Comparison of ENCODE assay signal across 8 mouse cellular contexts in the genomic region with DNA sequence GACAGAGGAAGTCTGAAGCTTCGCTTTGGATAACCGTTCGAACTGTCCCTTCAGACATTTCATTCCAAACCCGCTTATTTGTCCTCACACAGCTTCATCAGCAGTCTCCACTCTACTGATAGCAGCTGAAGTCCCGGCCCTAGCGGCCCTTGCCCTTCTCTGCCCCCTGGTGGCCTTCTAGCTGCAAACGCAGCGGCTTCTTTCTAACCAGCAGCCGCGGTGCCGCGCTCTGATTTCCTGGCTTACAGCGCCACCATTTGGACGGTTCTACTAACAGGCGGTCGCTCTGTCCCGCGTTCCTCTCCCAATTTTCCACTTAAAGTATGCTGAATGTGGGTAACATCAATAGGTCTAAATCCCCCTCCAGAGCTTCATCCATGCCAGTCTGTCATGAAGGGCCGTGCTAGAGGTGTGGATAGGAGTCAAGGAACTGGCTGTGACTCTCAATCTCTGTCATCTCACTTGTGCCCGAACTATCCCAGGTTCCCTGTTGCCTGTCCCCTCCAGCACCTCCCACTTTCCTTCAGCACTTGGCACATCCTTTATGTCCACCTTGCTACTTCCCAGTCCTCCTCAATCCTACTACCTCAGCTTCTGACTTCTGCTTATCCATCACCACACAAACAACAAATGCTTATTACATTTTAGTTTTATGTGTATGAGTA. TPM values are rescaled to one million over a fixed set of nuclear protein-coding genes. Genes with fewer than 3 reads are reported as not detected.
DNase-seq lines count a peak whose midpoint lies in the region; ATAC-seq and TF ChIP-seq lines count a peak whose summit lies in the region.

No protein-coding gene starts in this region.

- DNase-seq in c-Kit-positive CD71-positive TER-119-positive erythroid progenitor cells, embryonic 14.5 days (ENCODE audit: low spot score), result peak; percentile 86
- peak; percentile 95 to 97 for DNase-seq in heart, postnatal 10 days
- peak; percentile 96 to 97 for DNase-seq in kidney, postnatal 4 days
- DNase-seq in telencephalon, adult 2 months (ENCODE audit: low read depth, low spot score), result peak; percentile 75

- peak; percentile 89 for ATAC-seq in forebrain, embryonic 13.5 days
- ATAC-seq in liver, embryonic 15.5 days (ENCODE audit: insufficient read depth), result 0 out of 2 replicates have a peak, but pooled peaks have one; percentile 49
- ATAC-seq in neural tube, embryonic 13.5 days (ENCODE audit: low read depth), result peak; percentile 77

- H3K4me3 ChIP-seq in E14TG2a.4 (replicated peaks; ENCODE audit: low read length), result no peak overlapping the region
- H3K4me3 ChIP-seq in forebrain, embryonic 13.5 days, result no peak overlapping the region
- no peak overlapping the region for H3K4me3 ChIP-seq in liver, embryonic 15.5 days (replicated peaks)
- H3K4me3 ChIP-seq in neural tube, embryonic 13.5 days, result no peak overlapping the region

- WGBS in forebrain, embryonic 13.5 days, result 5% methylated on average over 20 of the region's 20 CpGs
- 4% methylated on average over 20 of the region's 20 CpGs for WGBS in liver, embryonic 15.5 days (ENCODE audit: insufficient replicate concordance)
- 6% methylated on average over 20 of the region's 20 CpGs for WGBS in neural tube, embryonic 13.5 days

- intact Hi-C loops in heart, postnatal 10 days (cut with DNase I), result loop anchor here (1.0 to 5.0 kb wide), 3 partner anchors 77 to 728 kb away; no protein-coding TSS in a partner anchor

- H3K9ac ChIP-seq in forebrain, embryonic 13.5 days, result no peak overlapping the region
- H3K9ac ChIP-seq in liver, embryonic 15.5 days, result no peak overlapping the region
- H3K9ac ChIP-seq in neural tube, embryonic 13.5 days, result no peak overlapping the region

- H3K36me3 ChIP-seq in E14TG2a.4 (ENCODE audit: insufficient read depth, low read length), result no peaks in the 10 kb centered on the region
- H3K36me3 ChIP-seq in forebrain, embryonic 13.5 days (ENCODE audit: poor library complexity, severe bottlenecking), result no peaks in the 10 kb centered on the region
- no peaks in the 10 kb centered on the region for H3K36me3 ChIP-seq in liver, embryonic 15.5 days (replicated peaks)
- H3K36me3 ChIP-seq in neural tube, embryonic 13.5 days, result no peaks in the 10 kb centered on the region

- H3K9me3 ChIP-seq in E14TG2a.4 (ENCODE audit: low read length), result no peaks in the 10 kb centered on the region
- H3K9me3 ChIP-seq in forebrain, embryonic 13.5 days (replicated peaks), result no peaks in the 10 kb centered on the region
- H3K9me3 ChIP-seq in liver, embryonic 15.5 days (replicated peaks), result no peaks in the 10 kb centered on the region
- no peaks in the 10 kb centered on the region for H3K9me3 ChIP-seq in neural tube, embryonic 13.5 days

- peaks cover 35% of the 10 kb centered on the region for H3K4me1 ChIP-seq in E14TG2a.4 (replicated peaks; ENCODE audit: low read depth, low read length)
- no peaks in the 10 kb centered on the region for H3K4me1 ChIP-seq in forebrain, embryonic 13.5 days
- H3K4me1 ChIP-seq in liver, embryonic 15.5 days (replicated peaks), result peaks cover 12% of the 10 kb centered on the region
- no peaks in the 10 kb centered on the region for H3K4me1 ChIP-seq in neural tube, embryonic 13.5 days (replicated peaks)

- TF ChIP-seq CTCF in E14TG2a.4 (conservative IDR thresholded peaks at IDR 0.05; ENCODE audit: low read length), result peak; percentile 80

- no peak overlapping the region for H3K4me2 ChIP-seq in forebrain, embryonic 13.5 days
- H3K4me2 ChIP-seq in liver, embryonic 15.5 days, result no peak overlapping the region
- no peak overlapping the region for H3K4me2 ChIP-seq in neural tube, embryonic 13.5 days

- H3K27me3 ChIP-seq in E14TG2a.4 (ENCODE audit: insufficient read depth, low read length), result peaks cover 20% of the 10 kb centered on the region
- H3K27me3 ChIP-seq in forebrain, embryonic 13.5 days, result peaks cover 32% of the 10 kb centered on the region
- peaks cover 30% of the 10 kb centered on the region for H3K27me3 ChIP-seq in liver, embryonic 15.5 days
- H3K27me3 ChIP-seq in neural tube, embryonic 13.5 days, result peaks cover 34% of the 10 kb centered on the region

- H3K27ac ChIP-seq in forebrain, embryonic 13.5 days, result no peak overlapping the region
- H3K27ac ChIP-seq in liver, embryonic 15.5 days (replicated peaks), result no peak overlapping the region
- H3K27ac ChIP-seq in neural tube, embryonic 13.5 days (replicated peaks), result no peak overlapping the region

RNA-seq across cellular contexts. Expression of a gene that starts 7.8 kb away (rescaled TPM):
- polyA plus RNA-seq in forebrain, embryonic 13.5 days (2015; fragmentation: Nextera tagmentation; extraction: Ambion mirVana), result 90.5 and 102 TPM in 2 replicates
- 100 to 1,000 TPM; 149 to 154 TPM for total RNA-seq in heart, postnatal 10 days (2021)
- 43.5 and 48.3 TPM in 2 replicates for polyA plus RNA-seq in liver, embryonic 15.5 days (2015; fragmentation: Nextera tagmentation; extraction: Ambion mirVana)
- polyA plus RNA-seq in neural tube, embryonic 13.5 days (2015; fragmentation: Nextera tagmentation; extraction: Ambion mirVana), result 81.2 and 90.3 TPM in 2 replicates

RNA-seq across cellular contexts. Expression of a gene that starts 34.4 kb away (rescaled TPM):
- polyA plus RNA-seq in forebrain, embryonic 13.5 days (2015; fragmentation: Nextera tagmentation; extraction: Ambion mirVana), result 4.5 and 6.7 TPM in 2 replicates
- total RNA-seq in heart, postnatal 10 days (2021), result 100 to 1,000 TPM in 1 of 2 experiments, 10 to 100 TPM in 1; 95.1 to 108 TPM
- 4.7 and 5.4 TPM in 2 replicates for polyA plus RNA-seq in liver, embryonic 15.5 days (2015; fragmentation: Nextera tagmentation; extraction: Ambion mirVana)
- 10.5 and 15.9 TPM in 2 replicates for polyA plus RNA-seq in neural tube, embryonic 13.5 days (2015; fragmentation: Nextera tagmentation; extraction: Ambion mirVana)

RNA-seq across cellular contexts. Expression of a gene that starts 37.8 kb away (rescaled TPM):
- 2.4 and 6.3 TPM in 2 replicates for polyA plus RNA-seq in forebrain, embryonic 13.5 days (2015; fragmentation: Nextera tagmentation; extraction: Ambion mirVana)
- 1 to 10 TPM; 6.5 to 7.2 TPM for total RNA-seq in heart, postnatal 10 days (2021)
- polyA plus RNA-seq in liver, embryonic 15.5 days (2015; fragmentation: Nextera tagmentation; extraction: Ambion mirVana), result 107 and 121 TPM in 2 replicates
- 1.4 and 3.8 TPM in 2 replicates for polyA plus RNA-seq in neural tube, embryonic 13.5 days (2015; fragmentation: Nextera tagmentation; extraction: Ambion mirVana)

Comparison
In these comparisons a context has a peak if more than half of its experiments do, and no peak if none do; other contexts are left out.
1. RNA of a gene that starts 37.8 kb away (polyA plus RNA-seq): 107 to 121 TPM in liver, embryonic 15.5 days; 2.4 to 6.3 TPM in forebrain, embryonic 13.5 days and 1.4 to 3.8 TPM in neural tube, embryonic 13.5 days; every median in the first group is over 10 times any median in the second.
2. Peak in every context shown above with its lines, with median percentiles within 50 percentile points of each other: DNase-seq and ATAC-seq.